Mouse (Mus musculus) ES-E14 (cell line): ENCODE results near the gene Macrod2. TPM values are rescaled to one million over a fixed set of nuclear protein-coding genes. Genes with fewer than 3 reads are reported as not detected.
A peak's percentile ranks its signal among the peaks of the same experiment; 100 is the strongest.

Experiments used
- DNase-seq: peaks from one replicate; pipeline ENCODE4 v3.0.0-alpha.2; 2013; ENCODE audit warnings: low read depth, low spot score
- H3K27ac ChIP-seq: 2 replicates; pipeline ENCODE4 v1.5.1; 2012; ENCODE audit warnings: low read depth, mild to moderate bottlenecking, low read length, moderate library complexity, mixed read lengths; ENCODE audit not compliant: poor library complexity, insufficient read depth, severe bottlenecking
- H3K36me3 ChIP-seq: 2 replicates; pipeline ENCODE4 v1.6.1; 2012; ENCODE audit warnings: mild to moderate bottlenecking, low read length, moderate library complexity, mixed read lengths; ENCODE audit not compliant: control insufficient read depth, poor library complexity, insufficient read depth, severe bottlenecking
- H3K4me1 ChIP-seq, 2 experiments: fragments of 150-350 bp in 1 of 2; sonication (generic) in 1 of 2; 2 replicates each; pipeline ENCODE4 v1.6.1; 2012; ENCODE audit warnings: low read length in 2 of 2, mild to moderate bottlenecking in 1 of 2, mixed read lengths in 1 of 2; ENCODE audit not compliant: control insufficient read depth in 2 of 2, insufficient read depth in 2 of 2, poor library complexity in 1 of 2
- H3K4me3 ChIP-seq, 2 experiments: fragments of 150-350 bp in 1 of 2; sonication (generic) in 1 of 2; 2 replicates each; pipeline ENCODE4 v1.5.1; 2012; ENCODE audit warnings: low read length in 2 of 2, low read depth in 1 of 2, mild to moderate bottlenecking in 1 of 2, mixed read lengths in 1 of 2; ENCODE audit not compliant: insufficient read depth in 1 of 2, poor library complexity in 1 of 2, severe bottlenecking in 1 of 2
- H3K9ac ChIP-seq: 2 replicates; pipeline ENCODE4 v1.6.1; 2012; ENCODE audit warnings: low read depth, mild to moderate bottlenecking, low read length, mixed read lengths; ENCODE audit not compliant: poor library complexity, insufficient read depth, severe bottlenecking
- H3K9me3 ChIP-seq: fragments of 150-350 bp; sonication (generic); 2 replicates; pipeline ENCODE4 v1.6.1; 2012; ENCODE audit warnings: low read depth, mild to moderate bottlenecking, low read length; ENCODE audit not compliant: control insufficient read depth, insufficient read depth
- CHD2 ChIP-seq: IDR thresholded peaks from 2 replicates; pipeline ENCODE4 v1.6.1; 2014; ENCODE audit warnings: mild to moderate bottlenecking, low read depth, low read length, inconsistent platforms
- HCFC1 ChIP-seq: IDR thresholded peaks from 2 replicates; pipeline ENCODE4 v1.6.1; 2012; ENCODE audit warnings: low read length, inconsistent platforms, borderline replicate concordance; ENCODE audit not compliant: insufficient read depth
- MAFK ChIP-seq: IDR thresholded peaks from 2 replicates; pipeline ENCODE4 v1.6.1; 2014; ENCODE audit warnings: mild to moderate bottlenecking, low read depth, low read length, inconsistent platforms; ENCODE audit not compliant: insufficient read depth
- ZC3H11A ChIP-seq: IDR thresholded peaks from 2 replicates; pipeline ENCODE4 v1.6.1; 2012; ENCODE audit warnings: low read depth, mild to moderate bottlenecking, inconsistent platforms, low read length, borderline replicate concordance
- ZNF384 ChIP-seq: IDR thresholded peaks from 2 replicates; pipeline ENCODE4 v1.6.1; 2012; ENCODE audit warnings: low read depth, low read length, inconsistent platforms
- in situ Hi-C, 2 experiments: fragments of 600-800 bp; cut with MboI; formaldehyde crosslinking; loops; one replicate each; pipeline ENCODE4 v1.15.1; 2025; ENCODE audit warnings: low sequenced_read_pairs in 2 of 2, inconsistent platforms in 1 of 2; ENCODE audit not compliant: unreplicated experiment in 2 of 2
- total RNA-seq: library from RNA; depleted of rRNA; stranded (reverse); fragments of 300-350 nt; gene quantifications from 2 replicates; pipeline ENCODE4 v1.2.3, GENCODE M21; 2012

The Macrod2 gene
- total RNA-seq, 1 experiment = 12.7 TPM

DNA sequence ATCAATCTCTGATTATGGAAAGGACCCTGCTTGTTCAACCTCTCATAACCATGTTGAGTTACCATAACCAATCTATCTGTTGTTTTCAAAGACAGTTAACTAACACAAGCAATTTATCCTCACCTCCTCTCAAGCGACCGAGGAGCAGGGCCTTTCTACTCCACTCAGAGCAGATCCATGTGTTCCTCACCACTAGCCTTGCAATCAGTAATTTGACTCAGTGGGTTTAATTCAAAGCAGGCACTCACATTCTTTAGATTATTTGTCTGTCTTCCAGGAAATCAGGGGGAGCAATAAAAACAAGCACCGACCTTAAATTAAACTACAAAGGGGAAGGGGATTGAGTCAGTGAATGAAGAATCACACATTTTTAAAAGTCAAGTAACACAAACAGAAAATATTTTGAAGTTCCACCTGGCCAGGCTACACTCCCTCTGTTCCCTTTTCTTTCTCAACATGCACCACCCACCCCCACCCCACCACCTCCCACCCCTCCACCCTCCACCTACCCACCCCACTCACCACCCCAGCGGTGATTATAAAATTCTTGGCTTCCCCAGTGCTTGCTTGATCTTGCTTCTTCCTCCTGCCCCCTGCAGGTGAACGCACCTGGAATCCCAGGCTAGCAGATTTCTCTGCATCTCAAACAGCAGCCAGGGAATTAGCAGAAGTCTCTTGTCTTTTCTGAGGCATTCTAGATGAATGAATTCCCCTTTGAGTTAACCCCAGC lies 839.8 kb downstream of the Macrod2 start:
- in situ Hi-C loops = no loop called here
- no peak overlapping the region for H3K27ac ChIP-seq
- no peaks in the 10 kb centered on the region for H3K4me1 ChIP-seq
- H3K9ac ChIP-seq = no peak overlapping the region
- H3K9me3 ChIP-seq = no peaks in the 10 kb centered on the region
- DNase-seq = no peak
- TF ChIP-seq ZNF384 = no peak
- TF ChIP-seq ZC3H11A = no peak
- no peak for TF ChIP-seq MAFK
- no peak for TF ChIP-seq CHD2
- TF ChIP-seq HCFC1 = no peak
- H3K36me3 ChIP-seq = no peaks in the 10 kb centered on the region
- H3K4me3 ChIP-seq = no peak overlapping the region

DNA sequence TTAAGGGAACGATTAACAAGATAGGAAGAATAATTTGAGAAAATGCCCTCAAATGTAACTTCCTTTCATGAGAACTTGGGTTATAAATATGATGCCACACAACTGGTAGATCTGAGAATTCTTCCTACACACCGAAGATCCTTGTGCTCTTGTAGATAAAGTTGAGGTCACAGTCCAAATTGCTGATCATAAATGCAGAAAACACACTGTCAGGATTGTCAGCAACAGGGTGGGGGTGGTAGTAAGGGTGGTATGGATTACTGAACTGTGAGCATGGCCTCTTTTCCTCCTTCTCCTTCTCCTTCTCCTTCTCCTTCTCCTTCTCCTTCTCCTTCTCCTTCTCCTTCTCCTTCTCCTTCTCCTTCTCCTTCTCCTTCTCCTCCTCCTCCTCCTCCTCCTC lies 852.6 kb downstream of the Macrod2 start:
- no peak overlapping the region for H3K27ac ChIP-seq
- in situ Hi-C loops = no loop called here
- no peak overlapping the region for H3K4me3 ChIP-seq
- H3K9me3 ChIP-seq = no peaks in the 10 kb centered on the region
- DNase-seq = no peak
- H3K4me1 ChIP-seq = no peaks in the 10 kb centered on the region
- no peaks in the 10 kb centered on the region for H3K36me3 ChIP-seq
- no peak overlapping the region for H3K9ac ChIP-seq
- TF ChIP-seq HCFC1 (no peak), ZC3H11A (no peak), ZNF384 (no peak), CHD2 (no peak), MAFK (no peak)

DNA sequence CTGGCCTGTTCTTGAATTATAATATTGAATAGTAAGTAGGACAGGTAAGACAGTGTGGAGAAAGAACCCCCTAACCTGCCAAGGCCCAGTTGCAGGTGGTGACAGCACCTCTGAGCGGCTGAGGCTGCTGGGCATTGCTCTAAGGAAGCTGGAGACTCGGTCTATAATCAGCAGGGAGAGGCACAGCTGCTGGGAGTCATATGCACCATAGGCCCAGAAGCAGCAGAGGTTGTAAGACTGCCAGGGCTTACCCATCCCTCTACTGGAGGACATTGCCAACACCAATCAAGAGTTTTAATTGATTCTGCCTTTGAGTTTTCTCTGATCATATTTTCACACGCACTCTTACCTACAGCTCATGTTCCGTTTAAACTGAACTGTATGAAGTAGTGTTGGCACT lies 869.5 kb downstream of the Macrod2 start:
- no peaks in the 10 kb centered on the region for H3K36me3 ChIP-seq
- DNase-seq = no peak
- H3K27ac ChIP-seq = no peak overlapping the region
- no peak for TF ChIP-seq HCFC1
- no peak for TF ChIP-seq MAFK
- TF ChIP-seq ZC3H11A = no peak
- no peak for TF ChIP-seq ZNF384
- no peak for TF ChIP-seq CHD2
- peaks cover 4% of the 10 kb centered on the region in 2 experiments; a peak in 1 of 4 replicates for H3K4me1 ChIP-seq
- H3K9me3 ChIP-seq = no peaks in the 10 kb centered on the region
- H3K4me3 ChIP-seq = no peak overlapping the region
- in situ Hi-C loops = no loop called here
- no peak overlapping the region for H3K9ac ChIP-seq

DNA sequence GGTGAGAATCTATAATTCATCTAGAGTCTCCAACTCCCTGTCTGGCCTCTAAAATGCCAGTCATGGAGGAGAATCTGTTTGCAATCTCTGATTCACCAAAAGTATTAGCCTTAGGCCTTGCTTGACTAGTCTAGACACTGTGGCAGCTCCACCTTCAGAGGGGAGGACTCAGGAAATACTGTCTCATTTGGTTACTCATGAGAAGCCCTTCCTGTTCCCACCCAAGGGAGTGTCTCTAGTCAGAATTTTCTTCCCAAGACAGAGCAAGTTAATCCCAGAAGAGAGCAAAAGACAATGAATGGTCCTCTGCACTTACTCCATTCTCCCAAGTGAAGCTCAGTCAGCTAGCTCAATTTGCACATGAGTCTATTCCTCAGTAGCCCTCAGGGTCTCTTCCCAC lies 871.5 kb downstream of the Macrod2 start:
- H3K4me3 ChIP-seq = no peak overlapping the region
- in situ Hi-C loops = no loop called here
- H3K9me3 ChIP-seq = no peaks in the 10 kb centered on the region
- no peaks in the 10 kb centered on the region for H3K36me3 ChIP-seq
- H3K4me1 ChIP-seq = peaks cover 4% of the 10 kb centered on the region in 2 experiments; a peak in 1 of 4 replicates
- TF ChIP-seq ZNF384 (no peak), CHD2 (no peak), MAFK (no peak), ZC3H11A (no peak), HCFC1 (no peak)
- peak; percentile 63 for DNase-seq
- no peak overlapping the region for H3K9ac ChIP-seq
- peak overlapping the region; percentile 64; the same call in 1 of the 2 replicates for H3K27ac ChIP-seq

DNA sequence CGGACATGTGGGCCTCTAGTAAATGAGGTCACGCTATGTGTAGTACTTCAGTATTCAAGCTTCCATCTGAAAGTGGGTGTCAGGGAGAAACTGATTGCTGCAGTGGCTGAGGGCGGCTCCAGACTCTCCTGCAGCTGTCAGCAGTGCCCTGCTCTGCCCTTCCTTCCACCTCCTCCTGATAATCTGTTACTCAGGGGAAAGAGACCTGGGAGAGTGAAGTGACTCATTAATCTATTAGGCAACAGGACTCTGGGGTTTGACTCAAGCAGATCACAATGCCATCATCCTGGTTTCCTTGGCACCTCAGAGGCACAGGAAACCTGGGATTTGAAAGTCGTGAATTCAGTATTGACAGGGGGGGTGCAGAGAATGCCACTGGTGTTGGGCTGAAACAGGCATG lies 876.4 kb downstream of the Macrod2 start:
- H3K9ac ChIP-seq = no peak overlapping the region
- no peaks in the 10 kb centered on the region; a peak in 1 of 4 replicates for H3K4me1 ChIP-seq
- no peaks in the 10 kb centered on the region for H3K9me3 ChIP-seq
- no peak for DNase-seq
- no peak overlapping the region for H3K4me3 ChIP-seq
- in situ Hi-C loops = no loop called here
- H3K36me3 ChIP-seq = no peaks in the 10 kb centered on the region
- no peak for TF ChIP-seq HCFC1
- TF ChIP-seq ZNF384 = no peak
- no peak for TF ChIP-seq MAFK
- no peak for TF ChIP-seq CHD2
- TF ChIP-seq ZC3H11A = no peak
- no peak overlapping the region for H3K27ac ChIP-seq
